Mouse (Mus musculus) urinary bladder, postnatal 4 days (tissue): Measurements from ENCODE around the gene Hmgcr.
A peak's percentile ranks its signal among the peaks of the same experiment; 100 is the strongest.

Experiments used
- DNase-seq, 2 experiments: peaks; one replicate each; pipeline ENCODE4 v3.0.0; 2021 to 2022; ENCODE audit warnings: low spot score in 2 of 2

Gene Hmgcr

GRCm38 (mm10) chr13:96670406-96671077, at the start of gene Hmgcr:
Gene Hmgcr, minus strand, starts transcription at chr13:96670936.
- DNase-seq = peak; percentile 96 to 97

- no peak for DNase-seq
Measured at GRCm38 (mm10) chr13:96720003-96720402, 49.3 kb upstream of the Hmgcr start.

- DNase-seq = no peak
Measured at GRCm38 (mm10) chr13:96717821-96718220, 47.1 kb upstream of the Hmgcr start.

GRCm38 (mm10) chr13:96716311-96716710, 45.6 kb upstream of the Hmgcr start:
- no peak for DNase-seq

- no peak for DNase-seq
Measured at GRCm38 (mm10) chr13:96709269-96710233, 38.8 kb upstream of the Hmgcr start.

GRCm38 (mm10) chr13:96702567-96703278, 32.0 kb upstream of the Hmgcr start:
- no peak for DNase-seq

- DNase-seq = no peak
Measured at GRCm38 (mm10) chr13:96697805-96698586, 27.3 kb upstream of the Hmgcr start.

GRCm38 (mm10) chr13:96695428-96695827, 24.7 kb upstream of the Hmgcr start:
- no peak for DNase-seq

- no peak for DNase-seq
Measured at GRCm38 (mm10) chr13:96689901-96690300, 19.2 kb upstream of the Hmgcr start.

- DNase-seq = no peak
Measured at GRCm38 (mm10) chr13:96687261-96687660, 16.5 kb upstream of the Hmgcr start.

GRCm38 (mm10) chr13:96684779-96685178, 14.0 kb upstream of the Hmgcr start:
- no peak for DNase-seq

- no peak for DNase-seq
Measured at GRCm38 (mm10) chr13:96681088-96681620, 10.4 kb upstream of the Hmgcr start.

GRCm38 (mm10) chr13:96680163-96681087, 9.7 kb upstream of the Hmgcr start:
- DNase-seq = no peak

- no peak for DNase-seq
Measured at GRCm38 (mm10) chr13:96678616-96679015, 7.9 kb upstream of the Hmgcr start.

GRCm38 (mm10) chr13:96677071-96677470, 6.3 kb upstream of the Hmgcr start:
- DNase-seq = no peak

- no peak for DNase-seq
Measured at GRCm38 (mm10) chr13:96675756-96676155, 5.0 kb upstream of the Hmgcr start.

- no peak for DNase-seq
Measured at GRCm38 (mm10) chr13:96673817-96674216, 3.1 kb upstream of the Hmgcr start.

GRCm38 (mm10) chr13:96672276-96672675, 1.5 kb upstream of the Hmgcr start:
- DNase-seq = no peak

GRCm38 (mm10) chr13:96671906-96672234, 1.1 kb upstream of the Hmgcr start:
- DNase-seq = no peak
